In genomic region chr14:57756094-57756493, GRCm38 (mm10) we compare ENCODE assay signal across 31 mouse cellular contexts. TPM values are rescaled to one million over a fixed set of nuclear protein-coding genes. Genes with fewer than 3 reads are reported as not detected.
"Had no signal": no experiment of that assay in that cellular context is flagged by ENCODE, and none has a peak within 500 bp of the region (broad histone marks: within the 10 kb centered on the region; RNA-seq: fewer than 3 reads in every experiment).

No protein-coding gene starts in this region.

- H3K9ac ChIP-seq: intestine, embryonic 15.5 days; lung, embryonic 15.5 days; midbrain, embryonic 13.5 days; neural tube, embryonic 13.5 days; stomach, embryonic 15.5 days had no signal

- H3K36me3 ChIP-seq: intestine, embryonic 15.5 days; lung, embryonic 15.5 days; midbrain, embryonic 10.5 days; midbrain, embryonic 13.5 days; neural tube, embryonic 13.5 days; stomach, embryonic 15.5 days had no signal

- H3K4me3 ChIP-seq: intestine, embryonic 15.5 days; layer of hippocampus, adult 2 months; left cerebral cortex, adult 2 months; lung, embryonic 15.5 days; megakaryocyte, embryonic 14.5 days; midbrain, embryonic 10.5 days; midbrain, embryonic 13.5 days; myocyte; neural tube, embryonic 13.5 days; stomach, embryonic 15.5 days had no signal

- ATAC-seq: midbrain, embryonic 13.5 days; midbrain, embryonic 16.5 days had no signal

- DNase-seq: kidney, adult 18-20 months; kidney, postnatal 25 days; layer of hippocampus, adult 9-11 months; lung, adult 18-20 months; lung, postnatal 14 days; lung, postnatal 4 days; retina, postnatal 1 day; right cerebral cortex, postnatal 25 days; spleen, adult 18-20 months; thymus, postnatal 36 days had no signal

- H3K9me3 ChIP-seq: intestine, embryonic 15.5 days; lung, embryonic 15.5 days; midbrain, embryonic 10.5 days; midbrain, embryonic 13.5 days; neural tube, embryonic 13.5 days; stomach, embryonic 15.5 days had no signal

- H3K27ac ChIP-seq: intestine, embryonic 15.5 days; kidney, postnatal 0 days; layer of hippocampus, adult 2 months; left cerebral cortex, adult 2 months; lung, embryonic 15.5 days; midbrain, embryonic 10.5 days; midbrain, embryonic 13.5 days; neural tube, embryonic 13.5 days; stomach, embryonic 15.5 days had no signal

- H3K27me3 ChIP-seq: intestine, embryonic 15.5 days; lung, embryonic 15.5 days; megakaryocyte, embryonic 14.5 days; midbrain, embryonic 13.5 days; neural tube, embryonic 13.5 days; stomach, embryonic 15.5 days had no signal

- H3K4me2 ChIP-seq: intestine, embryonic 15.5 days; lung, embryonic 15.5 days; midbrain, embryonic 13.5 days; neural tube, embryonic 13.5 days; stomach, embryonic 15.5 days had no signal

- H3K4me1 ChIP-seq: intestine, embryonic 15.5 days; stomach, embryonic 15.5 days had no signal

RNA-seq across cellular contexts. Expression of gene Gm49361, which starts 10.2 kb away (rescaled TPM):
- total RNA-seq: left cerebral cortex, postnatal 36 days; monocyte, adult 5-6 weeks; neutrophil, adult 5-6 weeks had no signal
- polyA plus RNA-seq: kidney, embryonic 14.5 days; kidney, postnatal 0 days; large intestine, adult 2 months; limb, embryonic 11.5 days; limb, embryonic 14.5 days; lung, embryonic 15.5 days; midbrain, embryonic 10.5 days; midbrain, embryonic 13.5 days; midbrain, embryonic 16.5 days; myocyte; neural tube, embryonic 13.5 days; stomach, embryonic 15.5 days; thymus, postnatal 0 days; urinary bladder, adult 2 months had no signal
